Mouse (Mus musculus) gastrocnemius, postnatal 36 days (tissue): ENCODE data around the gene Nemp2. TPM values are rescaled to one million over a fixed set of nuclear protein-coding genes. Genes with fewer than 3 reads are reported as not detected.
A peak's percentile ranks its signal among the peaks of the same experiment; 100 is the strongest.
"Not testable (repeated sequence)": the region's sequence is repeated elsewhere in the genome, so short reads cannot be mapped to it uniquely, and the experiment has no call there.

Experiments used
- DNase-seq, 2 experiments: peaks; one replicate each; pipeline ENCODE4 v3.0.0; 2022
- intact Hi-C: fragments of 180-260 bp; cut with DNase I; formaldehyde crosslinking; loops from one replicate; pipeline ENCODE4 v1.15.1; 2025
- total RNA-seq, 2 experiments: library from RNA; stranded (reverse); gene quantifications; 2 replicates each; pipeline ENCODE4 v1.2.3; 2021

Gene Nemp2
- total RNA-seq, 2 experiments from 2014 or later: 0.26 to 0.39 TPM

GRCm38 (mm10) chr1:52652601-52653253, 22.2 kb downstream of the Nemp2 start:
- no peak for DNase-seq
- intact Hi-C loops: no loop called here

- DNase-seq: no peak
- intact Hi-C loops: no loop called here
These were observed 22.9 kb downstream of the Nemp2 start for GRCm38 (mm10) chr1:52653366-52653765.

- DNase-seq: no peak
- intact Hi-C loops: no loop called here
These were observed 24.6 kb downstream of the Nemp2 start for GRCm38 (mm10) chr1:52655153-52655552.

GRCm38 (mm10) chr1:52658160-52658559, 27.7 kb downstream of the Nemp2 start:
- intact Hi-C loops: no loop called here
- DNase-seq: no peak

GRCm38 (mm10) chr1:52660278-52660677, 29.8 kb downstream of the Nemp2 start:
- no peak for DNase-seq
- intact Hi-C loops: no loop called here

- intact Hi-C loops: no loop called here
- DNase-seq: no peak
These were observed 30.3 kb downstream of the Nemp2 start for GRCm38 (mm10) chr1:52660765-52661164.

- DNase-seq: no peak
- intact Hi-C loops: no loop called here
These were observed 32.7 kb downstream of the Nemp2 start for GRCm38 (mm10) chr1:52663228-52663627.

- intact Hi-C loops: no loop called here
- DNase-seq: no peak
These were observed 38.3 kb downstream of the Nemp2 start for GRCm38 (mm10) chr1:52668743-52669323.

GRCm38 (mm10) chr1:52669931-52670330, 39.4 kb downstream of the Nemp2 start:
- DNase-seq: no peak
- intact Hi-C loops: loop anchor here (5.0 kb wide), 1 partner anchor 42 kb away; no protein-coding TSS in a partner anchor

- peak in 1 of 2 experiments; percentile 7 for DNase-seq
- intact Hi-C loops: no loop called here
These were observed 45.4 kb downstream of the Nemp2 start for GRCm38 (mm10) chr1:52675561-52676551.

- intact Hi-C loops: no loop called here
- DNase-seq: peak in 1 of 2 experiments; percentile 7
These were observed 46.1 kb downstream of the Nemp2 start for GRCm38 (mm10) chr1:52676621-52677020.

GRCm38 (mm10) chr1:52683550-52683949, 53.0 kb downstream of the Nemp2 start:
- DNase-seq: no peak
- intact Hi-C loops: no loop called here

- no peak for DNase-seq
- intact Hi-C loops: no loop called here
These were observed 57.1 kb downstream of the Nemp2 start for GRCm38 (mm10) chr1:52687636-52688035.

- intact Hi-C loops: not testable (repeated sequence)
These were observed 64.0 kb downstream of the Nemp2 start for GRCm38 (mm10) chr1:52694456-52694855.

More at GRCm38 (mm10) chr1:52694456-52694855, 64.0 kb downstream of the Nemp2 start:
- DNase-seq: not testable (repeated sequence)

Other genes with a start within 250 kb of the Nemp2 start
- gene Nab1, start 130.0 kb upstream of the Nemp2 start, total RNA-seq: 10 to 100 TPM in 1 of 2 experiments, 1 to 10 TPM in 1; 9.3 to 11.7 TPM
- 1 to 10 TPM; 5.8 to 6.5 TPM for gene Mfsd6, start 96.8 kb downstream of the Nemp2 start, total RNA-seq
- 1 to 10 TPM; 6.6 to 9.0 TPM for gene Inpp1, start 187.0 kb downstream of the Nemp2 start, total RNA-seq
- 10 to 100 TPM; 35.7 to 37.3 TPM for gene Hibch, start 214.2 kb downstream of the Nemp2 start, total RNA-seq